In genomic region chr1:86473109-86473760, GRCm38 (mm10) we compare ENCODE assay signal across 11 mouse cellular contexts. TPM values are rescaled to one million over a fixed set of nuclear protein-coding genes. Genes with fewer than 3 reads are reported as not detected.
DNase-seq lines count a peak whose midpoint lies in the region; ATAC-seq and TF ChIP-seq lines count a peak whose summit lies in the region.
"Had no signal": no experiment of that assay in that cellular context is flagged by ENCODE, and none has a peak within 500 bp of the region (broad histone marks: within the 10 kb centered on the region; RNA-seq: fewer than 3 reads in every experiment).

No protein-coding gene starts in this region.

- H3K4me1 ChIP-seq in hindbrain, postnatal 0 days (ENCODE audit: insufficient read depth, low read length), result peaks cover 6% of the 10 kb centered on the region; the same call in 1 of the 2 replicates
- H3K4me1 ChIP-seq in hindbrain, embryonic 12.5 days, result peaks cover 15% of the 10 kb centered on the region; the same call in 1 of the 2 replicates
- peaks cover 10 to 14% of the 10 kb centered on the region in 2 experiments for H3K4me1 ChIP-seq in MEL (ENCODE audit: control insufficient read depth in 1 of 2, insufficient read depth in 2 of 2, low read length in 2 of 2)
- peaks cover 2% of the 10 kb centered on the region; the same call in 1 of the 2 replicates for H3K4me1 ChIP-seq in embryonic fibroblast, embryonic 13.5 days (ENCODE audit: control insufficient read depth, insufficient read depth, low read length)

- TF ChIP-seq CTCF in hindbrain, postnatal 0 days (IDR thresholded peaks at IDR 0.05; ENCODE audit: low read depth), result no peak
- TF ChIP-seq CTCF in MEL (IDR thresholded peaks at IDR 0.05 in 2 of 3, conservative IDR thresholded peaks at IDR 0.05 in 1 of 3; ENCODE audit: control insufficient read depth in 1 of 3, insufficient read depth in 1 of 3, low read depth in 2 of 3, low read length in 3 of 3, poor library complexity in 1 of 3, severe bottlenecking in 1 of 3), result no peak
- no peak for TF ChIP-seq CTCF in embryonic fibroblast, embryonic 13.5 days (IDR thresholded peaks at IDR 0.05; ENCODE audit: borderline replicate concordance, insufficient read depth, low read length)

- peaks cover 4% of the 10 kb centered on the region; the same call in 1 of the 2 replicates for H3K79me2 ChIP-seq in MEL (ENCODE audit: control insufficient read depth, insufficient read depth, low read length, poor library complexity)

- H3K27me3 ChIP-seq in hindbrain, postnatal 0 days (ENCODE audit: insufficient read depth, low read length), result no peaks in the 10 kb centered on the region
- H3K27me3 ChIP-seq in hindbrain, embryonic 12.5 days, result no peaks in the 10 kb centered on the region
- no peaks in the 10 kb centered on the region for H3K27me3 ChIP-seq in MEL (ENCODE audit: control insufficient read depth in 1 of 2, insufficient read depth in 2 of 2, low read length in 2 of 2)

- H3K27ac ChIP-seq in hindbrain, postnatal 0 days, result peak overlapping the region; percentile 63; the same call in 1 of the 2 replicates
- no peak overlapping the region for H3K27ac ChIP-seq in hindbrain, embryonic 12.5 days
- H3K27ac ChIP-seq in MEL (ENCODE audit: control insufficient read depth, low read depth, low read length), result peak overlapping the region; percentile 82; the same call in 1 of the 2 replicates
- peak overlapping the region; percentile 89 for H3K27ac ChIP-seq in embryonic fibroblast, embryonic 13.5 days (ENCODE audit: insufficient read depth, low read length)

- 96% methylated on average over 18 of the region's 18 CpGs for WGBS in hindbrain, postnatal 0 days
- WGBS in hindbrain, embryonic 12.5 days, result 94% methylated on average over 18 of the region's 18 CpGs

- DNase-seq in hindbrain, postnatal 0 days (ENCODE audit: low spot score), result no peak
- DNase-seq in MEL (ENCODE audit: low read depth, low spot score), result no peak
- DNase-seq in right cerebral cortex, postnatal 14 days, result no peak
- no peak for DNase-seq in urinary bladder, postnatal 36 days (ENCODE audit: low spot score in 2 of 2)
- DNase-seq: cerebellum, adult 11-12 months; right cerebral cortex, postnatal 25 days had no signal

- H3K4me3 ChIP-seq in hindbrain, postnatal 0 days (ENCODE audit: low read length), result no peak overlapping the region
- no peak overlapping the region for H3K4me3 ChIP-seq in hindbrain, embryonic 12.5 days
- no peak overlapping the region for H3K4me3 ChIP-seq in MEL (ENCODE audit: control insufficient read depth in 1 of 2, insufficient read depth in 1 of 2, low read depth in 2 of 2, low read length in 2 of 2)
- H3K4me3 ChIP-seq in embryonic fibroblast, embryonic 13.5 days (ENCODE audit: insufficient read depth, low read length), result no peak overlapping the region

- no peaks in the 10 kb centered on the region for H3K36me3 ChIP-seq in hindbrain, postnatal 0 days (ENCODE audit: insufficient read depth, low read length)
- no peaks in the 10 kb centered on the region for H3K36me3 ChIP-seq in hindbrain, embryonic 12.5 days
- H3K36me3 ChIP-seq in MEL (ENCODE audit: control insufficient read depth in 1 of 2, insufficient read depth in 2 of 2, low read length in 2 of 2), result peaks cover 0 to 5% of the 10 kb centered on the region in 2 experiments; a peak in 2 of 4 replicates

- H3K9ac ChIP-seq in hindbrain, postnatal 0 days (replicated peaks; ENCODE audit: low read length), result no peak overlapping the region
- H3K9ac ChIP-seq in hindbrain, embryonic 12.5 days, result no peak overlapping the region
- peak overlapping the region; percentile 86 for H3K9ac ChIP-seq in MEL (ENCODE audit: control insufficient read depth, low read depth, low read length, poor library complexity, severe bottlenecking)

- TF ChIP-seq EP300 in MEL (IDR thresholded peaks at IDR 0.05; ENCODE audit: low read depth in 1 of 2, low read length in 2 of 2), result no peak

- ATAC-seq in hindbrain, postnatal 0 days, result no peak
- ATAC-seq in hindbrain, embryonic 12.5 days (ENCODE audit: low FRiP score), result no peak
- peak; percentile 59 for ATAC-seq in megakaryocyte, adult 5-6 weeks (ENCODE audit: poor library complexity, severe bottlenecking)
- no peak for ATAC-seq in megakaryocyte-erythroid progenitor cell, adult 5-6 weeks (replicated peaks; ENCODE audit: low FRiP score, low TSS enrichment, poor library complexity, severe bottlenecking)

- H3K9me3 ChIP-seq in hindbrain, postnatal 0 days (ENCODE audit: low read length), result no peaks in the 10 kb centered on the region
- H3K9me3 ChIP-seq in hindbrain, embryonic 12.5 days (replicated peaks), result no peaks in the 10 kb centered on the region
- no peaks in the 10 kb centered on the region for H3K9me3 ChIP-seq in MEL (replicated peaks; ENCODE audit: insufficient read depth, low read length)

- no peak for TF ChIP-seq RAD21 in MEL (IDR thresholded peaks at IDR 0.05; ENCODE audit: low read depth, low read length)

- no peak for TF ChIP-seq POLR2A in MEL (IDR thresholded peaks at IDR 0.05; ENCODE audit: control insufficient read depth in 1 of 2, insufficient read depth in 1 of 2, low read depth in 1 of 2, low read length in 2 of 2, poor library complexity in 1 of 2)
- no peak for TF ChIP-seq POLR2A in embryonic fibroblast, embryonic 13.5 days (IDR thresholded peaks at IDR 0.05; ENCODE audit: low read depth, low read length)

- no peak overlapping the region for H3K4me2 ChIP-seq in hindbrain, postnatal 0 days (ENCODE audit: low read depth, low read length)
- H3K4me2 ChIP-seq in hindbrain, embryonic 12.5 days (replicated peaks), result no peak overlapping the region

TF ChIP-seq in MEL, 35 proteins besides CTCF, POLR2A, EP300 and RAD21:
- TF ChIP-seq ZKSCAN1 (IDR thresholded peaks at IDR 0.05; ENCODE audit: low read depth, low read length), result no peak
- TF ChIP-seq CHD2 (IDR thresholded peaks at IDR 0.05; ENCODE audit: low read length), result no peak
- no peak for TF ChIP-seq USF1 (IDR thresholded peaks at IDR 0.05; ENCODE audit: low read depth, low read length)

RNA-seq across cellular contexts. Expression of gene Tex44, which starts 47.1 kb away (rescaled TPM):
- total RNA-seq in hindbrain, postnatal 0 days (2014; rRNA removed), result not detected in 2 replicates
- not detected in 2 replicates for polyA plus RNA-seq in hindbrain, postnatal 0 days (2015; fragmentation: Nextera tagmentation; extraction: Ambion mirVana)
- polyA plus RNA-seq in hindbrain, embryonic 12.5 days (2016; fragmentation: Nextera tagmentation; extraction: Ambion mirVana), result not detected in 2 replicates
- total RNA-seq in MEL (2012; rRNA removed), result not detected in 2 replicates
- not detected for polyA plus RNA-seq in MEL (2012; ENCODE audit: insufficient read depth in 1 of 2, insufficient read length in 2 of 2, low read depth in 1 of 2, low replicate concordance in 2 of 2, missing spikeins in 1 of 2)
- polyA plus RNA-seq in embryonic fibroblast, embryonic 13.5 days (2011; ENCODE audit: insufficient read length, low read depth, missing spikeins), result not detected in 2 replicates
- total RNA-seq in megakaryocyte, adult 5-6 weeks (2015), result not detected in 2 replicates
- total RNA-seq in megakaryocyte, adult 5-6 weeks (2017), result not detected in 2 replicates
- total RNA-seq in megakaryocyte-erythroid progenitor cell, adult 5-6 weeks (2014; fragmentation: Nextera tagmentation), result not detected in 2 replicates
- not detected in 2 replicates for total RNA-seq in megakaryocyte-erythroid progenitor cell, adult 5-6 weeks (2017)
- polyA plus RNA-seq: forebrain, postnatal 0 days had no signal

RNA-seq across cellular contexts. Expression of gene Nmur1, which starts 47.2 kb away (rescaled TPM):
- 0.16 TPM in 1 of 2 replicates, not detected in the other for total RNA-seq in hindbrain, postnatal 0 days (2014; rRNA removed)
- 0.16 and 0.24 TPM in 2 replicates for polyA plus RNA-seq in hindbrain, postnatal 0 days (2015; fragmentation: Nextera tagmentation; extraction: Ambion mirVana)
- polyA plus RNA-seq in hindbrain, embryonic 12.5 days (2016; fragmentation: Nextera tagmentation; extraction: Ambion mirVana), result 0.23 TPM in 1 of 2 replicates, not detected in the other
- total RNA-seq in MEL (2012; rRNA removed), result not detected in 2 replicates
- polyA plus RNA-seq in MEL (2012; ENCODE audit: insufficient read depth in 1 of 2, insufficient read length in 2 of 2, low read depth in 1 of 2, low replicate concordance in 2 of 2, missing spikeins in 1 of 2), result not detected
- not detected in 2 replicates for polyA plus RNA-seq in embryonic fibroblast, embryonic 13.5 days (2011; ENCODE audit: insufficient read length, low read depth, missing spikeins)
- total RNA-seq in megakaryocyte, adult 5-6 weeks (2015), result not detected in 2 replicates
- not detected in 2 replicates for total RNA-seq in megakaryocyte, adult 5-6 weeks (2017)
- not detected in 2 replicates for total RNA-seq in megakaryocyte-erythroid progenitor cell, adult 5-6 weeks (2014; fragmentation: Nextera tagmentation)
- total RNA-seq in megakaryocyte-erythroid progenitor cell, adult 5-6 weeks (2017), result not detected in 2 replicates

RNA-seq across cellular contexts. Expression of gene Ptma, which starts 53.3 kb away (rescaled TPM):
- 619 and 723 TPM in 2 replicates for total RNA-seq in hindbrain, postnatal 0 days (2014; rRNA removed)
- 1,399 and 1,474 TPM in 2 replicates for polyA plus RNA-seq in hindbrain, postnatal 0 days (2015; fragmentation: Nextera tagmentation; extraction: Ambion mirVana)
- 2,735 and 2,863 TPM in 2 replicates for polyA plus RNA-seq in hindbrain, embryonic 12.5 days (2016; fragmentation: Nextera tagmentation; extraction: Ambion mirVana)
- total RNA-seq in MEL (2012; rRNA removed), result 3,309 and 3,407 TPM in 2 replicates
- 1,000 to 10,000 TPM; 2,419 to 4,891 TPM for polyA plus RNA-seq in MEL (2012; ENCODE audit: insufficient read depth in 1 of 2, insufficient read length in 2 of 2, low read depth in 1 of 2, low replicate concordance in 2 of 2, missing spikeins in 1 of 2)
- polyA plus RNA-seq in embryonic fibroblast, embryonic 13.5 days (2011; ENCODE audit: insufficient read length, low read depth, missing spikeins), result 1,524 and 1,625 TPM in 2 replicates
- total RNA-seq in megakaryocyte, adult 5-6 weeks (2015), result 3,234 and 3,618 TPM in 2 replicates
- total RNA-seq in megakaryocyte, adult 5-6 weeks (2017), result 4,288 and 4,305 TPM in 2 replicates
- 2,834 and 3,273 TPM in 2 replicates for total RNA-seq in megakaryocyte-erythroid progenitor cell, adult 5-6 weeks (2014; fragmentation: Nextera tagmentation)
- 4,983 and 7,914 TPM in 2 replicates for total RNA-seq in megakaryocyte-erythroid progenitor cell, adult 5-6 weeks (2017)
